Mouse (Mus musculus) midbrain, embryonic 16.5 days (tissue): ENCODE data around the gene Arl14. TPM values are rescaled to one million over a fixed set of nuclear protein-coding genes. Genes with fewer than 3 reads are reported as not detected.

Source experiments
- ATAC-seq: fragments of 200-750 bp; cut with Nextera tagmentation; 2 replicates; pipeline ENCODE4 v1.8.0; 2017; ENCODE audit warnings: moderate TSS enrichment
- H3K27ac ChIP-seq: fragments of 300-500 bp; sonication (generic); 2 replicates; pipeline ENCODE4 v1.5.1; 2014; ENCODE audit warnings: mild to moderate bottlenecking, low read length, mixed read lengths
- H3K27me3 ChIP-seq: fragments of 300-500 bp; sonication (generic); 2 replicates; pipeline ENCODE4 v1.6.1; 2014; ENCODE audit warnings: low read depth, low read length, mixed read lengths; ENCODE audit not compliant: control insufficient read depth, insufficient read depth
- H3K36me3 ChIP-seq: fragments of 300-500 bp; sonication (generic); 2 replicates; pipeline ENCODE4 v1.6.1; 2014; ENCODE audit warnings: mild to moderate bottlenecking, low read length, moderate library complexity, mixed read lengths; ENCODE audit not compliant: control insufficient read depth, insufficient read depth
- H3K4me1 ChIP-seq: fragments of 300-500 bp; sonication (generic); 2 replicates; pipeline ENCODE4 v1.6.1; 2014; ENCODE audit warnings: mild to moderate bottlenecking, low read length, mixed read lengths; ENCODE audit not compliant: control insufficient read depth, insufficient read depth
- H3K4me2 ChIP-seq: fragments of 300-500 bp; sonication (generic); 2 replicates; pipeline ENCODE4 v1.6.1; 2014; ENCODE audit warnings: mild to moderate bottlenecking, low read length, mixed read lengths
- H3K4me3 ChIP-seq: fragments of 300-500 bp; sonication (generic); 2 replicates; pipeline ENCODE4 v1.5.1; 2014; ENCODE audit warnings: low read depth, mild to moderate bottlenecking, low read length, moderate library complexity, mixed read lengths
- H3K9ac ChIP-seq: fragments of 300-500 bp; sonication (generic); 2 replicates; pipeline ENCODE4 v1.6.1; 2014; ENCODE audit warnings: low read depth, low read length, mixed read lengths
- H3K9me3 ChIP-seq: fragments of 300-500 bp; sonication (generic); replicated peaks from 2 replicates; pipeline ENCODE4 v1.6.1; 2014; ENCODE audit warnings: mild to moderate bottlenecking, low read length, mixed read lengths; ENCODE audit not compliant: control insufficient read depth, poor library complexity, severe bottlenecking
- WGBS: fragments of 180-500 bp; shearing (Covaris S2); extraction: QIAGEN DNeasy Blood & Tissue Kit; methylation state at CpG from one replicate; pipeline ENCODE4 v1.1.7; 2014; 5-methylcytosine and 5-hydroxymethylcytosine counted together
- polyA plus RNA-seq: library from polyadenylated mRNA; unstranded; fragments of >200 nt; fragmentation: Nextera tagmentation; extraction: Ambion mirVana; gene quantifications from 2 replicates; pipeline ENCODE4 v1.2.1, GENCODE M21; 2015

The Arl14 gene
- polyA plus RNA-seq, result not detected in 2 replicates

DNA sequence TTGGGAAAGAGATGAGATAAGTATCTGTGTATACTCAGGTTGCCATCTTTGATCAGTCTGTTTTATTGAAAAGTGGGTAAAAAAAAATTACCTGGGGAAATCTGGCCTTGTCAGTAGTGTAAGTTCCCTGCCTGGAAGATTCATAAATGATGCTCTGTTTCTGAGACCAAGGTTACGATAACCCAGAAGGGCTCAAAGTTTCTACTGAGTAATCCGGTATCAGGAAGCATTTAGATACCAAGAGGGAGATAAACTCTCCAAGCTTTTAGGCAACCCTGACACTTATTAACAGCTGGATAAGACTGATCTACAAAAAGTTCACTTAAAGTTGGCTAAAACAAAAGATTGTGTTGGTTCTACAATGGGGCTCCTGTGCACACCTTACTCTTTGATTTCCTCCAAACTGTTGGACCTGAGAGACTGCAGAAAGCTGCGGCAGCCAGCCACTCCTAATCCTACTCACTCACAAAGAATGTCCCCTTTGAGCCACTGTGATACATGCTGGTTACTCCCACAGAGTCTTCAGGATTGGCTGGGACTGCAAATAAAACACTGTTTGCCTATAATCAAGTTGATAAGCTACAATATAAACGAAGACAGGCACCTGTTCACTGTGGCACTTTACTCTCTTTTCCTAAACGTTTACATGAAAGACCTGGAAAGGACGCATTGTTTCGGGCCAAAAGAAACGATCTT is at the start of gene Arl14:
Gene Arl14 (plus strand): TSS at position 614 of the 696 bp plus-strand sequence.
- no peaks in the 10 kb centered on the region; the same call in 1 of the 2 replicates for H3K9me3 ChIP-seq
- no peak for ATAC-seq
- no peaks in the 10 kb centered on the region for H3K4me1 ChIP-seq
- 76% methylated on average over 8 of the region's 8 CpGs for WGBS
- no peak within 1 kb of the TSS for H3K4me3 ChIP-seq
- H3K4me2 ChIP-seq, result no peak within 1 kb of the TSS
- H3K36me3 ChIP-seq, result no peaks in the 10 kb centered on the region
- H3K27ac ChIP-seq, result no peak within 1 kb of the TSS
- H3K9ac ChIP-seq, result no peak within 1 kb of the TSS
- H3K27me3 ChIP-seq, result no peaks in the 10 kb centered on the region

DNA sequence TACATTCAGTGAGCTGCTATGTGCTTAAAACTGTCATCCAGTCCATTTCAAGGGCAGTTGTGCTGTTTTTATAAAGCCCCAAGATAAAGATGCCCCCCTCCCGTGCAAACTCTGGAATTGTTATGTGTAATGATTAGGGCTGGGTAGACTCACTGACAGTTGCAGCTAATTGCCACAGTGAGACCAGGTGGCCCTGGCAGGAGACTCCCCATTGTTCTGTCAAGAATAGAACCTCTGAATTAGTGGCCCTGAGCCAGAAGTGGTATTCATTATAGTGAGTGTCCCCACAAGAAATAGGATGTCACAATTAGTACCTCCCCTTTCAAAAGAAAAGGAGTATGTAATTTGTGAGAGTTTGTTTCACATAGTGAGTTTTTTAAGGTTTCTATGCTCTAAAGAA is 47.0 kb upstream of the Arl14 start:
- H3K36me3 ChIP-seq, result no peaks in the 10 kb centered on the region
- peaks cover 4% of the 10 kb centered on the region; the same call in 1 of the 2 replicates for H3K4me1 ChIP-seq
- H3K9ac ChIP-seq, result no peak overlapping the region
- WGBS, result 6% methylated on average over 1 of the region's 1 CpGs
- H3K27me3 ChIP-seq, result no peaks in the 10 kb centered on the region
- no peak overlapping the region for H3K4me3 ChIP-seq
- no peaks in the 10 kb centered on the region for H3K9me3 ChIP-seq
- no peak overlapping the region for H3K27ac ChIP-seq
- no peak for ATAC-seq
- H3K4me2 ChIP-seq, result no peak overlapping the region

DNA sequence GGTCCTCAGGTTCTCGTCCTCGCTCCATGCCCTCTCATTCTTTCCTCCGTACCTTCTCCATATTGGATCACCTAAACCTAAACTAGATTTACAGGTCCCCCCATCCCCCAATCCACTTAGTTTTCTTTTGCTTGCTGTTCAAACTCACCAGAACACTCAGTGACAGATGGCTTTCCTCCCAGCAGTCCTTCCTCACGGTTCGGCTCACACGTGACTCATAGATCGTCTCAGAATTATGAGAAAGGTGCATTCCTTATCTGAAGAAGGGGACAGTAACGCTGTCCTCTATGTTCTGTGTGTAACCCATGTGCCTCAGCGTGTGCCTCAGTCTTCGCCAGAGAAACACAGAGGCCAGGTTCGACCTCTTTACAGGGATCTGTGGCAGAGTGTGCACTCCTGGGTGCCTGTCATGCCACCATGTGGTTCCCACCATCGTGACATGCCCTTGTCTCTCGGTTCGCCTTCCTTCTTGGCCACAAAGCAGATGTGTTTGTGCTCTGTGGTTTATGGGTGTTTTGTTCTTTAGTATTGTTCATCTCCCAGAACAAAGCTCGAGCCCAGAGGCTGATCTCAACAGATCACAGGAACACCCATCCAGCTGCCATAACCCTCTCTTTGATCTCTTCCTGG is 44.9 kb upstream of the Arl14 start:
- no peak overlapping the region for H3K9ac ChIP-seq
- no peak for ATAC-seq
- no peak overlapping the region for H3K4me3 ChIP-seq
- H3K27me3 ChIP-seq, result no peaks in the 10 kb centered on the region
- H3K27ac ChIP-seq, result no peak overlapping the region
- H3K9me3 ChIP-seq, result no peaks in the 10 kb centered on the region
- 81% methylated on average over 15 of the region's 15 CpGs for WGBS
- H3K4me2 ChIP-seq, result no peak overlapping the region
- H3K4me1 ChIP-seq, result peaks cover 4% of the 10 kb centered on the region; the same call in 1 of the 2 replicates
- H3K36me3 ChIP-seq, result no peaks in the 10 kb centered on the region

- H3K36me3 ChIP-seq, result no peaks in the 10 kb centered on the region
- H3K4me1 ChIP-seq, result peaks cover 4% of the 10 kb centered on the region; the same call in 1 of the 2 replicates
- H3K4me3 ChIP-seq, result no peak overlapping the region
- no peaks in the 10 kb centered on the region for H3K9me3 ChIP-seq
- ATAC-seq, result 0 out of 2 replicates have a peak, but pooled peaks have one; percentile 46
- no peak overlapping the region for H3K27ac ChIP-seq
- no peak overlapping the region for H3K4me2 ChIP-seq
- H3K27me3 ChIP-seq, result no peaks in the 10 kb centered on the region
- no peak overlapping the region for H3K9ac ChIP-seq
These were observed 44.3 kb upstream of the Arl14 start for GRCm38 (mm10) chr3:69177914-69178313.

DNA sequence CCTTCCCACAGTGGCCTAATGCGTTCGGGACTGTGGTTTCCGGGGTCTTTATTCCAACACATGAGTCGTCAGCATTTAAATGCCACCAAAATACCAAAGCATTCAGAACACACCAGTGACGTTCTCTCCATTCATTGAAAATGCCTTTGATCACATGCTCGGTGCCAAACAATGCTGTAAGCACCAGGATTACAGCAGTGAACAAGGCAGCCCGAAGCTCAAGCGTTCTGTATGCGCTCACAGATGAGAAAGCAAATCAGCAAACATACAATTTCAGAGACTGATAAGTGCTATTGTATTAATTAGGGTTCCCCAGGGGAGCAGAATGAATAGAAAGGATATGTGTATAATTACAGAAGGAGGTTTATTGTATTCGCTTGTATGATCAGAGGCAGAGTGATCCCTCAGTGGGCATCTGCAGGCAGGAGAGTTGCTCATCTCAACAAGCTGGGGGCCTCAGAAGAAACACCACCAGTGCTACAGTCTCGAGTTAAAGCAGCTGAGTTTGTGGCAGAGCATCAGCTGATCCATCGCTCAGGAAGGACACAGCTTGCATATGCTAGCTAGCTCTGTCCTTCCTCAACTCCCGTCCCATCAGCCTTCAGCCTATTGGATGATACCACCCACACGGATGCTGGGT is 43.7 kb upstream of the Arl14 start:
- H3K36me3 ChIP-seq, result no peaks in the 10 kb centered on the region
- H3K9me3 ChIP-seq, result no peaks in the 10 kb centered on the region
- WGBS, result 27% methylated on average over 14 of the region's 14 CpGs
- H3K9ac ChIP-seq, result no peak overlapping the region
- H3K4me2 ChIP-seq, result peak overlapping the region; percentile 25
- H3K4me1 ChIP-seq, result peaks cover 4% of the 10 kb centered on the region; the same call in 1 of the 2 replicates
- H3K4me3 ChIP-seq, result no peak overlapping the region
- H3K27me3 ChIP-seq, result no peaks in the 10 kb centered on the region
- H3K27ac ChIP-seq, result no peak overlapping the region
- ATAC-seq, result peak; percentile 83; the same call in 1 of the 2 replicates

GRCm38 (mm10) chr3:69181531-69181930 is 40.7 kb upstream of the Arl14 start:
- H3K27ac ChIP-seq, result no peak overlapping the region
- no peaks in the 10 kb centered on the region for H3K36me3 ChIP-seq
- no peak overlapping the region for H3K4me3 ChIP-seq
- H3K9ac ChIP-seq, result no peak overlapping the region
- WGBS, result 90% methylated on average over 8 of the region's 8 CpGs
- no peak for ATAC-seq
- H3K9me3 ChIP-seq, result no peaks in the 10 kb centered on the region
- no peaks in the 10 kb centered on the region for H3K27me3 ChIP-seq
- no peak overlapping the region for H3K4me2 ChIP-seq
- H3K4me1 ChIP-seq, result peaks cover 4% of the 10 kb centered on the region; the same call in 1 of the 2 replicates

GRCm38 (mm10) chr3:69182225-69182624 is 40.0 kb upstream of the Arl14 start:
- Histone ChIP-seq H3K9ac (no peak overlapping the region), H3K36me3 (no peaks in the 10 kb centered on the region), H3K4me1 (peaks cover 4% of the 10 kb centered on the region; the same call in 1 of the 2 replicates), H3K27me3 (no peaks in the 10 kb centered on the region), H3K27ac (no peak overlapping the region), H3K9me3 (no peaks in the 10 kb centered on the region), H3K4me3 (no peak overlapping the region), H3K4me2 (no peak overlapping the region)
- ATAC-seq, result no peak

GRCm38 (mm10) chr3:69185244-69185643 is 37.0 kb upstream of the Arl14 start:
- 93% methylated on average over 7 of the region's 7 CpGs for WGBS

GRCm38 (mm10) chr3:69186031-69186430 is 36.2 kb upstream of the Arl14 start:
- Histone ChIP-seq H3K36me3 (no peaks in the 10 kb centered on the region), H3K27ac (no peak overlapping the region), H3K9me3 (no peaks in the 10 kb centered on the region), H3K9ac (no peak overlapping the region), H3K4me1 (no peaks in the 10 kb centered on the region), H3K27me3 (no peaks in the 10 kb centered on the region), H3K4me3 (no peak overlapping the region), H3K4me2 (no peak overlapping the region)
- 77% methylated on average over 4 of the region's 4 CpGs for WGBS
- ATAC-seq, result no peak

More at GRCm38 (mm10) chr3:69185244-69185643, 37.0 kb upstream of the Arl14 start:
- H3K27ac ChIP-seq, result no peak overlapping the region
- H3K4me2 ChIP-seq, result no peak overlapping the region
- no peaks in the 10 kb centered on the region for H3K9me3 ChIP-seq
- ATAC-seq, result no peak
- no peaks in the 10 kb centered on the region for H3K36me3 ChIP-seq
- H3K4me3 ChIP-seq, result no peak overlapping the region
- no peaks in the 10 kb centered on the region for H3K4me1 ChIP-seq
- no peak overlapping the region for H3K9ac ChIP-seq
- no peaks in the 10 kb centered on the region for H3K27me3 ChIP-seq
